Mouse (Mus musculus) urinary bladder, postnatal 4 days (tissue): ENCODE measurements around the gene Ttc36.

ENCODE experiments used
- DNase-seq, 2 experiments: peaks; one replicate each; pipeline ENCODE4 v3.0.0; 2021 to 2022; ENCODE audit warnings: low spot score in 2 of 2

Ttc36 gene

DNA sequence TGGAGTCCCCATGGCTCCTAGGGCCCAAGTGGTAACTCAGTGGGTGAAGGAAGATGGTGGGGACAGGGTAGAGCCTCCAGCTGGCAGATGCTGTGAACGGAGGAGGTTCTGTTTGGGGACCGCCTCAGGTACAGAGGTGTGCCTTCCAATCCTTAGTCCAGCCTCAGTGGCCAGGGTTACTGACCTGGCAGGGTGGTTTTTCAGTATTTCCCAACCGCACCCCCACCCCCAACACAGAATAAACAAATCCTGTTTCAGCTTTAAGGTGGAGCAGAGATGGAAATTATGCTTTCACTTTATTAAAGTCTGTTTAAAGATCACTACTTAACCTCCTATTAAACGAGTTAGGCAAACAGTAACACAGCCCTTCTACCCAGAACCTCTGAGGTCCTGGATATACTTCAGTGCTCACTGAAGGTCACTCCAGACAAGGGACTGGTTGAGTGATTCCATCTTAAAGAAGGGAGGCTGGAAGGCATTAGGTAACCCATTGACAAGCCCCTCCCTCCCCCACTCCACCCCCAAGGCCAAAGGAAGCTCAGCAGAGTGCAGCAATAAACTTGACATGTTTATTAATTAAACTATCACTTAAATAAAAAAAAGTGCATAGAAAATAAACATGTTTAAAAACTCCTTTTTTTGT lies at the start of gene Ttc36:
Gene Ttc36, minus strand, starts transcription at position 265 of the 643 bp plus-strand sequence.
- DNase-seq: no peak

DNA sequence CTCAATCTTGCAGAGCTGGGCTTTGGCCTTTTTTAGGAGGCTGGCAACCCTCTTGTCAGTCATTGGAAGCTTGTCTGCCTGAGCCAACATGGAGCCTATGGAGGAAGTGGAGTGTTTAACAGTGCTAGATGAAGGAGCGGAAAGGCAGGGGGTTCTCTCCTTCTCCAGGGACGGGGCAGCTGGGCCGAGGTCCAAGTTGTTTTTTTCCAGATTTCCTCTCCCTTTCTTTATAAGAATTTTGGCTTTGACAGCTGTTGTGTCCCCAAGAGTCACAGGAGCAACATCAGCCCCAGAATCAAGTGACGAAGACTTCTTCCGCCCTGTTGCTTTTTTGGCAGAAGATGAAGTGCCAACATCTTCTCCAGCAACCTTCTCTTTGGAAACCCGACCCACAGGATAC lies 44.6 kb upstream of the Ttc36 start:
- no peak for DNase-seq

DNA sequence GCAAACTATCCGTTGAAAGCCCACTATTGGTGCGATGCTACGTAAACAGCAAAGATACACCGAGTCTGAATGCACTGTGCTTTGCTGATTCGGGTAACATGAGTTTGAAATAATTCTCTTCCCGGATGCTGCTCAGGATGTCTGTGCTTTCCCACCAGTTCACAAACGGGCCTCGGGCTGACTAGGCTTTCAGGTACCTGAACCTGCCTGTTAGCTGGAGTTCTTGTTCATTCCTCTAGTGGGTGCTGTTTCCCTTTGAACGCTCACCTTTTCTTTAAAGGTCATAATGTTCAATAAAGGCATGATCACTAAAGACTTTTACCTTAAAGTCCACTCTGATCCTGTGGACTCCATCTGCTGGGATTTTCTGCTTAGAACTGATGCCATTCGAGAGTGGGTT lies 38.4 kb upstream of the Ttc36 start:
- DNase-seq: no peak

DNA sequence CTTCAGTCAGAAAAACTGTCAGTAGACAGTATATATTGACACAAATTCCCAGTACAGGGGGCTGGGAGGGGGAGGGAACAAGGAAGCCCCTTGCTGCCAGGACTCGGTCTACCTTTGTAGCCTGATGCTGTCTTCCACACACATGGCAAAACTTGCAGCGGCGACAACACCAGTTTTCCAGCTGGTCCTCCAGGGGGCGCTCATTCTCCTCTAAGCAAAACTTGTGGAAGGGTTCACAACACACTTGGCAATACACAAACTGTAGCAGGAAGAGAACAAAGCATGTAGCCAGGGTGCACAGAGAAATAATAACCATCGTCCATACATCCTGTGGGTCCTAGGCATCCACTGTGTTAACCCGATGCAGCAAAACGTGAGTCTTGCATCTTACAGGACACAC lies 33.6 kb upstream of the Ttc36 start:
- peak; percentile 66 to 81 for DNase-seq

DNA sequence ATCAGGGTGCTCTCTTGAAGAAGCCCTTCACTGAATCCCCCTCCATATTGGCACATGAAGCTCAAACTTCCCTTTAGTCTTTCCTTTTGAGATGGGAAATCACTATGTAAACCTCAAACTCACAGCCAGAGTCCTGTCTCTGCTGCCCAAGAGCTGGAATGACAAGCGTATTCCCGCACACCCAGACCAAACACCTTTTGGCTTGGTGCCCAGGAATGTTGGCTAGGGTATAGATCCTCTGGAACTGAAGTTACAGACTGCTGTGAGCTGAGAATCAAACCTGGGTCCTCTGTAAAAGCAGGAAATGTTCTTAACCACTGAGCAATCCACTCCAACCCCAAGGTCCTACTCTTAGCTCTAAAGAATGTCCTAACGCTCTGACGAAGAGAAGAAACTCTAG lies 29.5 kb upstream of the Ttc36 start:
- DNase-seq: no peak

DNA sequence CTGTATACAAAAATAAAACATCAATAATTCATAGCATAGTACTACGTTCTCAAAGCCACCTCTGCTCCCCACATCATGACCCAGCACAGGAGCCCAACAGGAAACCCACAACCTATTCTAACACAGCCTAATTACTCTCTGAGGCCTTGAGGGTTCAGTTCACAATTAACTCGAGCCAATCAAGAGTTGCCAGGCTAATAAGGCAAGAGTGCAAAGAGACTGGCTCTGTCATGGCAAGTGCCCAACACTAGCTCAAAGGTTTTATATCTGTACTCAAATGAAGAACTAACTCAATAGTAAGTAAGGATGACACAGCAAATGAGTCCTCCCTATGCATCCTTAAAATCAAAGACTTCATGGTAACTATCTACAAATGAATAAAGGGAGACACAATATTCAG lies 27.6 kb upstream of the Ttc36 start:
- no peak for DNase-seq

DNA sequence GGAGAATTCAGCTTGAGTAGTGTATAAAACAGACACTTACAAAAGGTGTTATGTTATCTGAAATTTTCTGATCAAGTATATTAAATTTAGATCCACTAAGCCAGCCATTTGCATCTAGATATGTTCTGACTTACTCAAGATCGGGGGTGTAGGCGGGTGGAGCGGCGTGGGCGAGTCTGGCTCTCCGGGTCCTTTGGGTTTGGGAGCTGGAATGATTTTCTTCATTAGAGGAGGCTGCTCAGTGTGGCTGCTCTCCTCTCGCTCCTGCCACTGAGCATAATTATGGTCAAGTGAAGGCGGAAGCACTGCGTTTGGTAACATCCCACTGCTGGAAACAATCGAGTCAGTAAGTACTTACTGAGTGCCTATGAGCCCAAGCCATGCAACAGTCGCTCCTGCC lies 26.1 kb upstream of the Ttc36 start:
- no peak for DNase-seq

DNA sequence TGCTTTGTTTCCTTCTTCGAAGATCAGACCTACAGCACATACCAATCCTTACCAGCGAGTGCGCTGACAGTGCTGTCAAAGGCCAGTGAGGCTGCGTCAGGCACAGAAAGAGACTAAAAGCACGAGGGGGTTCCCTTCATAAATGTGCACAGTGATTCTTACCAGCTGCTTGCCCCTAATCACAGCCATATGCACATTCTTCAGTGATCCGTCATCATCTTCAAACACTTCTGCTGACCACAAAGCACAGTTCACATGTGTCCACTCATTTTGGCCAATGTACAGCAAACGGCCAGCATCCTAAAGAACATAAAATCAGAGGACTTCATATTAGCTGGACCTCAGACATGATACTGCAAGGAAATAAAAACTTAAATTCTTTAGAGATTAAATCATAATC lies 23.8 kb upstream of the Ttc36 start:
- no peak for DNase-seq

DNA sequence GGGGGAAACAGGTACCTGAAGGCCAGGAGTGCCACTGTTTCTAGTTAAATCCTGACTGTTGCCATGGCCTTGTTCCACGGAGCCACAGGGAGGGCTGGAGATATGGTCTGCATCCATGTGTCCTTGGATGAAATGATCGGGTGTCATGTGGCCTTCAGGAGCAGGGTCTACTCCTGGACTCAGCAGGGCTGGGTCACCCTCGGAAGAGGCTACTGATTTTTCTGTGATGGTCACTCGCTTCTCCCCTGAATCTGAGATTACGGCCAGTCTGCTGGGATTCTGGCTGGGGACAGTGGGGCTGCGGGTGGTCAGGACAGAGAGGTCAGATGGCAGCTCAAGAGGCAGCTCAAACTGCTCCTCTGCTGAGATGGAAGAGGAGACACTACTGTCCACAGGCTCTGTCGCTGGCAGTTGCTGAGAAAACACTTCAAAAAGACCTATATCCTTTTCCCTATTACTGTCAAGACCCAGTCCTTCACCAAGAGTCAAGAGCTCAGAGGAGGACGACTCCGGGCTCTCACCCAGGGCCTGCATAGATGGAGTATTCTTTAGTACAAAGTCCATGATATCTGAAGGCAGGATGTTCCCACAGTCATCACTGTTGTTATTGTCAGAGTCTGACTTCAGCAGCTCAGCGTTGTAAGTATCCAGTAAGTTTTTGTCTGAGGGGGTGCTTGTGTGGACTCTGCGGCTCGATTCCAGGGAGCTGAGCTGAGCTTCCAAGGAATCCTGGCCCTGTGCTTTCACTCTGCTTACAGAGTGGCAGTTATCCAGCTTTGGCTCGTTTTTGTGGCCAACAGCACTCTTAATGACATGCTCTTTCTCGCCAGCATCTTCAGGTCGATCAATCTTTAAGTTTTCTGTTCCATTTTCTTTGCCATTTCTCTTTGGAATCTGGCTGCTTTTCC lies 17.3 kb upstream of the Ttc36 start:
- DNase-seq: no peak

DNA sequence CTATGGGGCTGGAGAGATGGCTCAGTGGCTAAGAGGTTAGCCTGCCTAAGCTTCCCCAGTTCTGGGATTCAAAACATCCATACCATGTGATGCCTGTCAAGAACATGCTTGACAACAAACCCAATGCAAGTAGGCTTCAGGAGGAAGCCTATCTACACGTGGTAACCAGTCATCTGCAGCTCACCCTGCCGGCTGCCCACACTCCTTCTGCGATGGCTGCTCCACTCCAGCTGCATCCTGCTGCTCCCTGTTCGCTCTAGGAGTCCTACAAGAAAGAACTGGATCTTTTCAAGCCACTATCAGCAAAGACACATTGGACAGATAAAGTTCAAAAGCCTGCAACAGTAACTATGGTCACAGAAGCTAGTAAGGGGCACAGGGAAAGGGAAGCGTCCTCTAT lies 14.7 kb upstream of the Ttc36 start:
- no peak for DNase-seq

DNA sequence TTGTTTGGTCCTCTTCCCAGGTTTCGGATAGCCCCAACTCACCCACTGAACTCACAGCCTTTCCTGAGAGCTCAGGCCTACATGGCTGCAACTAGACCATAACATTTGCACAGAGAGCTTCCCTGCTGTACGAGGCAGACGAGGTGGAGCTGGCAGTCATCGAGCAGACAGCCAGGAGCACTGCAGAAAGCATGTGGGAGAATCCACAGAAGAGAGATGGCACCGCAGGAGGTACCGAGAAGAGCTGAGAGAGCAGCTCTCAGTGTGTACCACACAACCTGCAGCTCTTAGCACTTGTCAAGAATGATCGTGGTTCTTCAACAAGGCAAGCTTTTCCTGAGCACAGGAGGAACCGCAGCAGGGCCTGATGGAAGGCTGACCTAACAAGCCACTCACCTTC lies 11.3 kb upstream of the Ttc36 start:
- no peak for DNase-seq

DNA sequence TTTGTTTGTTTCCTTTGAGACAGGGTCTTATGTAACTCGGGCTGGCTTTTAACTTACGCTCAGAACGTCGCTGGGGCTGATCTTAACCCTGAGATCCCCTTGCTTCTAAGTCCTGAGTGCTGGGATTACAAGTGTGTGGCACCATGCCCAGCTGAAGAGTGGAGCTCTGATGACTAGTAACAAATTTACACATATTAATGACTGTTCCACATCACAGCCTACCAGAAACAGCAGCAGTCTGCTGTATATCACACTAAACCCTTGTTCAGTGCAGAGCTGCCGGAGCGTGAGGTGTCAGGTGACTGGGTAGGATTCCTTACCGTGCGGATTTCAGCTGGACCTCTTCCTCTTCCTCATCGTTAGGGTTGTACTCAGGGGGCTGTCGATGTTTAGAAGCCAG lies 7.4 kb upstream of the Ttc36 start:
- DNase-seq: no peak

DNA sequence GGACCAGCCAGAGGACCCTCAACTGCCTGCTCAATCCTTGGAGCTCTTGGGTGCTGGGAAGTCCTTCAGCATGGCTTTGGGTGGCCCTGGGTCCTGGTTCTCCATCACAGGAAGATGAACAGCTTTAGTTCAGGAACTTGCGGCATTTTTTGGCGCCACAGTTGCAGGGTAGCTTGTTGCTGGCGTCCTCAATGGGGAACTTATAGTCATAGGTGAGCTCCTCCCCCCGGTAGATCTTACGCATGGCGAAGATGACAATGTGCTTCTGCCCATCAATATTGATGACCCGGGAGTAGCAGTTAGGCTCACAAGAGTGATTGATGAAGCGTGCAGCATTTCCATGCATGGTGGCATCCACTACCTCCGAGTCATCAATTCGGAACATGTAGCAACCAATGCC lies 4.9 kb upstream of the Ttc36 start:
- peak in 1 of 2 experiments; percentile 53 for DNase-seq

DNA sequence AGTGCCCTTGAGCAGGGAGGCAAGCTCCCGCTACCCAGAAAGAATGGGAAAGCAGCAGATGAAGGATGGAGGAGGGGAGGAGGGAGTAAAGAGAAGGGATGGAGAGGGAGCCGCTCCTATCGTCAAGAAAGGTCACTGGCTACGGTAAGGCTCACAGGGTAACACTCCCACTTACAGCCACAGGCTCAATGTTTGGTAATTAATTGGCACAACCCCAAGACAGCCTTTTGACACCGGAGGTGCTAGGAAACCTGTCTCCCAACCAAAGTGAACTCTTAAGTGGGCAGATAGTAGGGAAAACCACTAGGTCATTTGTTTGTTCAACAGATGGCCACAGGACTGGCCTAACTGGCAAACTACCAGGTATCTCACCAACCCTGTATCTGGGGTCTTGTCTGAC lies 4.3 kb upstream of the Ttc36 start:
- no peak for DNase-seq

DNA sequence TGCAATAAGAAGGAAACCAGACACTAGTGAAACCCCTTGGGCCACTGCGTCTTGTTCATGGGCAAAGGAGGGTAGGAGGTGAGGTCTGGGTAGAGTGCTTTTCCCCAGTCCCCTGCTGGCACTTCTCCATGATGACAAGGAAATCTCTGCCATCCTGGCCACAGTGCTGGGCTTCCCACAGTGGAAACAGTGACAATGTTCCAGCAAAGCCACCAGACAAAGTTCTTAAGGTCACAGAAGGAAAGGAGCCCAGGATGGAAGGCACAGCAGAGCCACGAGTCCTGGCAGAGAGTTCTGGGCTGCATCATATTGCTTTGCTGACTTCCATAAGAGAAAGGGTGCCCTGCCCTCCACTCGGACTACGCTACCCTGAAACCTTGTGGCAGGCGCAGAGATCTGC lies 2.7 kb upstream of the Ttc36 start:
- no peak for DNase-seq

DNA sequence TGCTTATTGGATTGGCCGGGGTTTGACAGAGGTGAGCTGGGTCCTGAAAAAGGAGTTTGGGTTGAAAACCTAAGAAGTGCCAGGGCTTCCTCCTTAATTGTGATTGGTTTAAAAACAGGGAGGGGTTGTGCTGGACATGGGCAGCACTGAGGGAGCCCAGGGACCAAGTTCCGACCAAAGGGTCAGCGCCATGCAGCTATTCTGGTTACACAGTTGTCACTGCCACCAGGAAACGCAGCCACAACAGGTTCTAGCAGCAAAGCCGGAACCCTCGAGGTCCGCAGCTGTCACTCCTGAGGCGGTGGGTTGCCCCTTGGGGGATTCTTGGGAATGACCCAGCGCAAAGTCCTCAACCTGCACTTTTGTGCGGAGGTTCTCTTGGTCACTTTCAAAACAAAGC lies 1.8 kb upstream of the Ttc36 start:
- DNase-seq: no peak

DNA sequence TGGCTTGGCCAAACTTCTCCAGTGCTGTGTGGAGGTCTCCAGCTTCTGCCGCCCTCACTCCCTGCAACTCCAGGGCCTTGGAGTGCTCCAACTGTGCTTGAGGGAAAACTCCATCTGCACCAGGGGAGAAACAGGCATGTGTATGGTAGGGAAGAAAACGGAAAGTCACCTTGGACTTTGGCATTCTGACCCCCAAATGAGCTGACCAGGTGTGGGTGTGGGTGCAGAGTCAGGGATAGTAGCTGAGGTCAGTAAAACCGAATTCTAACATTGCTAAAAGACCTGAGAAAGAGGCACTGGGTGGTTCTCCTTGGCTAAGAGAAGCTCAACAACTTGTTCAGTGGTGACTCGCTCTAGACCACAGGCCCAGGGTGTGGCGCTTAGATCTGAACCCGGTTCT lies 1.2 kb downstream of the Ttc36 start:
- no peak for DNase-seq

DNA sequence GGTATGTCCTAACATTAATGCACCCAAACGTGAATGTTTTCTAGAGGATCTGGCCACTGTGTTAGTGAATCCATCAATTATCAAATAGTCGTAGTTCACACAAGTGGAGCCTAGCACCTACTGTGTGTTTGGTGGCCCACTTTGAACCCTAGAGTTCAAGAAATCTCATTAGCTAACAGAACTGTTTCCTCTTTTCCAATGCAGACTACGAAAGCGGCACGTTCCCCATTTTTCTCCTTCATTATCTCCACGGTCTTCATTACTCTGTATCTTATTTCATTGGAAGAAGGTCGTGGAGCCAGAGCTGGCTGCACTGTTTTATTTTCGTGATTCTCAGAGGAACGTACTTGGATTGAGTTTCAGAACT lies 2.9 kb downstream of the Ttc36 start:
- DNase-seq: no peak

DNA sequence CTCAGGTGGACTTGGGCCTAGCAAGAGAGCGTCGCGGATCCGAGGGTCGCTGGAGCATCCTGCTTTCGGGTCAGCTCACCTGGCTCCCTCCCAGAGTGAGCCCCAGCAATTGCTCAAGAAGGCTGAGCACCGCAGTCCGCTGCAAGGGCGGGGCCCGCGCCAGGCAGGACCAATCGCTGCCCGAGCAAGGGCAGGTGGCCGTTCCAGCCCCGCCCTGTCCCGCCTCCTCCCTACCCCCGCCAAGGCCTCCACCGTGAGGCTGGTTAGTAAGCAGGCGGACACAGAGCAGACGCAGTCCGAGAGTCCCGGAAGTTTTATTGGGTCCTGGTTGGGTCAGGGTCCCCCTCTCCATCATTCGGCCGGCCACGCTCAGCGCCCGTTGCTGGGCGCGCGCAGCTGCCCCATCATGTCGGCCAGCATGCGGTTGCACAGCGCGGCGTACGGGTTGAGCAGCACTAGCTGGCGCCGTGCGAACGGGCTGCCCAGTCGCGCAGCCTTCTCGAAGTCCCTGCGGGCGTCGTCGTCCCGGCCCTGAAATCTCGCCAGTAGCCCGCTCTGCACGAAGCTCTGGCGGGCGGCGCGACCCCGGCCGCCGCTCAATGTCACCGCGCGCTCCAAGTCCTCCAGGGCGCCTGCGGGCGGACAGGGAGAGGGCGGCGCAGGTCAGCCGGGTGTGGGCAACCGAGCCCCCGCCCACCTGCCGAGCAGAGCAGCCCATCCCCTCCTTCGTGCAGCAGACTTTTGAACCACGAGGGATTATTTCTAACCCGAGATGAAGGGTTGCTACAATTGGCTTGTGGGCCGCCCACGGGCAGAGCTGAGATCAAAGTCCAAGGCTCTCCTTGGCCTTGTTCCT lies 3.5 kb downstream of the Ttc36 start, which contains the start of gene Tmem25:
Gene Tmem25, minus strand, starts transcription at position 206 of the 856 bp plus-strand sequence.
- peak; percentile 78 to 80 for DNase-seq

DNA sequence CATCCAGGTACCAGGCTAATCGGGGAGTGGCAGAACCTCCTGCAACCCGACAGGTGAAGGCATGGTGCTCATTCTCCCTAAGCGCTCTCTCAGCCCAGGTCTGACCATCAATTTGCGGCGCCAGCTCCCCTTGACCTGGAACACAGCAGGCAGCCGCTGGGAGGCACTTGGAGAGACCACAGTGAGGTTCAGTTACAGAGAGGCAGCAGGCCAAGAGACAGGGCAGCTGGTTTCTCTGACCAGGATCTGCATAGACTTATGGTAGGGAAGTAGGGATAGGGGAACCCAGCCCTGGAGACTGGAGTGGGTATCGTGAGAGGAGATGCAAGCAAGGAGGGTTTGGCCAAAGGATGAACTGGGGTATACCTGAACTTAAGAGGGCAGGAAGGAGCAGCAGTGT lies 4.6 kb downstream of the Ttc36 start:
- no peak for DNase-seq

DNA sequence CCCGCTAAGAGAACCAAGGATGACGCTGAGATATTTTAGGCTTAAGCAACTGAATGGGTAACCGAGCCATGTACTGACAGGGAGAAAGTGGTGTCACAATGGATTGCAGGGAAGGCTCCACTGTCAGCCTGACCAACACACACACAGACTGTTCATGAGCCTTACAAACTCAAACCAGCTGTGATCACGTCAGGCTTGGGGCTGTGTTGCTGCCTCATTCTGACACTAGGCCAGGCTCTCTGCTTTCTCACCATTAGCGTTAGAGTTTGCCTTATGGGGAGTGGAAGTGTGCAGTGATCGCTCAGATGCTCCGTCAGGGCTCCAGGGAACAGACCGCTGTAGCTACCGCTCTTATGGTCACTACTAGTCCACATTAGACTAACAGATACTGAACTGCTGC lies 10.0 kb downstream of the Ttc36 start:
- no peak for DNase-seq
